Mouse (Mus musculus): ENCODE measurements at regions not wholly inside any gene's neighbourhood (a gene's known extent, or its start where the extent isn't known, plus 50 kb on each side); places are given as distances from the start of the nearest gene placed in this dataset.

DNA sequence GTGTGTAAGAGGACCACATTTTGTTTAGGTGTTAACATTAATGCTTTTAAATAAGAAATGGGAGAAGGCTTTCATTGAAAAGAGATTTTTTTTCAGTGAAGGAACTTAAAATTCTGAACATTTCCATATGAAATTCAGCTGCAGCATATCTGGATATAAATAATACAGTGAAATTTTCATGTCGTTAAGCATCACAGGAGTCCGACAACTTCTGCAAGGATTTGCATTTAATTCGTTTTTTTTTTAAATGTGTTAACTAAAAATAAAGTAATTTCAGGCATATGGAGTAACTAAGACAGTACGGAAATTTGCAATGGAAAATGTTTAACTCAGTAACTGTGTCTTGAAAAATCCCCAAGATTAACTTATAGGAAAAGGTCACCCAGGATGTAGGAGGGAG lies 351.5 kb downstream of the Phkb start:
- no peak for TF ChIP-seq CTCF (IDR thresholded peaks at IDR 0.05; ENCODE audit: borderline replicate concordance, control insufficient read depth, extremely low read depth, insufficient read depth, low read length, poor library complexity)
- no peak for TF ChIP-seq POLR2A (IDR thresholded peaks at IDR 0.05; ENCODE audit: control insufficient read depth, extremely low read depth, insufficient read depth, low read length, poor library complexity)

Measured in thymus, adult 2 months (tissue).